Mouse (Mus musculus) liver, adult (tissue): ENCODE data around the gene Pusl1.

Experiments used
- GATA4 ChIP-seq: IDR thresholded peaks from 2 replicates; pipeline ENCODE4 v1.6.1; 2014; ENCODE audit warnings: mild to moderate bottlenecking, low read length; ENCODE audit not compliant: insufficient replicate concordance

Pusl1 gene

GRCm38 (mm10) chr4:155854991-155855390 is 36.6 kb downstream of the Pusl1 start:
- no peak for TF ChIP-seq GATA4

GRCm38 (mm10) chr4:155853421-155853820 is 38.2 kb downstream of the Pusl1 start:
- no peak for TF ChIP-seq GATA4

GRCm38 (mm10) chr4:155851951-155852411 is 39.6 kb downstream of the Pusl1 start:
- TF ChIP-seq GATA4 = no peak

GRCm38 (mm10) chr4:155851368-155851767 is 40.2 kb downstream of the Pusl1 start:
- no peak for TF ChIP-seq GATA4

GRCm38 (mm10) chr4:155849792-155850451 is 41.7 kb downstream of the Pusl1 start:
- TF ChIP-seq GATA4 = no peak

- TF ChIP-seq GATA4 = no peak
Observed at GRCm38 (mm10) chr4:155849391-155849790, 42.2 kb downstream of the Pusl1 start.

- no peak for TF ChIP-seq GATA4
Observed at GRCm38 (mm10) chr4:155848434-155849095, 43.0 kb downstream of the Pusl1 start.

GRCm38 (mm10) chr4:155847591-155848352 is 43.8 kb downstream of the Pusl1 start:
- TF ChIP-seq GATA4 = no peak

- TF ChIP-seq GATA4 = no peak
Observed at GRCm38 (mm10) chr4:155846871-155847578, 44.6 kb downstream of the Pusl1 start, which contains the start of gene Dvl1. TSS of gene Dvl1 (plus strand) at chr4:155847402.

GRCm38 (mm10) chr4:155843231-155843630 is 48.4 kb downstream of the Pusl1 start:
- no peak for TF ChIP-seq GATA4

GRCm38 (mm10) chr4:155841651-155842270 is 49.8 kb downstream of the Pusl1 start:
- TF ChIP-seq GATA4 = no peak

GRCm38 (mm10) chr4:155841003-155841454 is 50.6 kb downstream of the Pusl1 start:
- TF ChIP-seq GATA4 = no peak

- no peak for TF ChIP-seq GATA4
Observed at GRCm38 (mm10) chr4:155840076-155841002, 51.2 kb downstream of the Pusl1 start.
